ENCODE assay signal across 9 mouse cellular contexts in genomic region chr12:55518061-55518738, GRCm38 (mm10). TPM values are rescaled to one million over a fixed set of nuclear protein-coding genes. Genes with fewer than 3 reads are reported as not detected.
DNase-seq lines count a peak whose midpoint lies in the region; ATAC-seq lines count a peak whose summit lies in the region.
"Had no signal": no experiment of that assay in that cellular context is flagged by ENCODE, and none has a peak within 500 bp of the region (broad histone marks: within the 10 kb centered on the region; RNA-seq: fewer than 3 reads in every experiment).

No protein-coding gene starts in this region.

- peak; percentile 21 to 34 for DNase-seq in lung, adult 18-20 months
- no peak for DNase-seq in lung, postnatal 25 days (ENCODE audit: low spot score)
- DNase-seq in adrenal gland, adult 2 months = peak; percentile 40
- peak; percentile 84 for DNase-seq in forebrain, embryonic 11.5 days (ENCODE audit: low spot score)
- DNase-seq in right cerebral cortex, postnatal 4 days = peak; percentile 61
- no peak for DNase-seq in ovary, postnatal 10 days (ENCODE audit: low spot score)

- no peaks in the 10 kb centered on the region for H3K36me3 ChIP-seq in forebrain, embryonic 11.5 days (ENCODE audit: control insufficient read depth, insufficient read depth, low read length)
- H3K36me3 ChIP-seq in hindbrain, embryonic 12.5 days = no peaks in the 10 kb centered on the region
- H3K36me3 ChIP-seq: limb, embryonic 13.5 days had no signal

- no peaks in the 10 kb centered on the region for H3K9me3 ChIP-seq in forebrain, embryonic 11.5 days (ENCODE audit: control insufficient read depth, low read length)
- H3K9me3 ChIP-seq in hindbrain, embryonic 12.5 days (replicated peaks) = no peaks in the 10 kb centered on the region
- H3K9me3 ChIP-seq: limb, embryonic 13.5 days had no signal

- H3K4me3 ChIP-seq in forebrain, embryonic 11.5 days (ENCODE audit: low read depth, low read length) = no peak overlapping the region
- no peak overlapping the region for H3K4me3 ChIP-seq in hindbrain, embryonic 12.5 days
- H3K4me3 ChIP-seq: limb, embryonic 13.5 days had no signal

- WGBS in forebrain, embryonic 11.5 days = 45% methylated on average over 15 of the region's 15 CpGs
- 33% methylated on average over 15 of the region's 15 CpGs for WGBS in hindbrain, embryonic 12.5 days

- H3K27me3 ChIP-seq in forebrain, embryonic 11.5 days (ENCODE audit: control insufficient read depth, insufficient read depth, low read length) = no peaks in the 10 kb centered on the region
- H3K27me3 ChIP-seq in hindbrain, embryonic 12.5 days = no peaks in the 10 kb centered on the region
- H3K27me3 ChIP-seq: limb, embryonic 13.5 days had no signal

- no peaks in the 10 kb centered on the region for H3K4me1 ChIP-seq in forebrain, embryonic 11.5 days (replicated peaks; ENCODE audit: control insufficient read depth, insufficient read depth, low read length)
- 0 out of 2 replicates have a peak, but pooled peaks cover 2% of the 10 kb centered on the region for H3K4me1 ChIP-seq in hindbrain, embryonic 12.5 days

- H3K27ac ChIP-seq in forebrain, embryonic 11.5 days (ENCODE audit: low read depth, low read length) = no peak overlapping the region
- H3K27ac ChIP-seq in hindbrain, embryonic 12.5 days = no peak overlapping the region
- H3K27ac ChIP-seq: limb, embryonic 13.5 days had no signal

- ATAC-seq in forebrain, embryonic 11.5 days (replicated peaks; ENCODE audit: low FRiP score) = peak; percentile 69
- ATAC-seq in hindbrain, embryonic 12.5 days (ENCODE audit: low FRiP score) = peak; percentile 79
- ATAC-seq in megakaryocyte, adult 5-6 weeks (ENCODE audit: poor library complexity, severe bottlenecking) = peak; percentile 66; the same call in 1 of the 2 replicates

- H3K9ac ChIP-seq in forebrain, embryonic 11.5 days (ENCODE audit: low read length) = no peak overlapping the region
- no peak overlapping the region for H3K9ac ChIP-seq in hindbrain, embryonic 12.5 days
- H3K9ac ChIP-seq: limb, embryonic 13.5 days had no signal

- H3K4me2 ChIP-seq in forebrain, embryonic 11.5 days (ENCODE audit: low read depth, low read length, severe bottlenecking) = no peak overlapping the region
- H3K4me2 ChIP-seq in hindbrain, embryonic 12.5 days (replicated peaks) = peak overlapping the region; percentile 17; the same call in 1 of the 2 replicates
- H3K4me2 ChIP-seq: limb, embryonic 13.5 days had no signal

RNA-seq across cellular contexts. Expression of gene Nfkbia, which starts 25.8 kb away (rescaled TPM):
- total RNA-seq in adrenal gland, adult 2 months (2021) = 10 to 100 TPM; 90.6 to 94.6 TPM
- 197 and 256 TPM in 2 replicates for polyA plus RNA-seq in adrenal gland, adult 2 months (2012; rRNA removed)
- polyA plus RNA-seq in forebrain, embryonic 11.5 days (2014; fragmentation: Nextera tagmentation; extraction: Ambion mirVana) = 40.8 and 41.2 TPM in 2 replicates
- 42.8 and 49.1 TPM in 2 replicates for polyA plus RNA-seq in hindbrain, embryonic 12.5 days (2016; fragmentation: Nextera tagmentation; extraction: Ambion mirVana)
- total RNA-seq in megakaryocyte, adult 5-6 weeks (2015) = 55.5 and 84.6 TPM in 2 replicates
- 52.5 and 65.3 TPM in 2 replicates for total RNA-seq in megakaryocyte, adult 5-6 weeks (2017)

RNA-seq across cellular contexts. Expression of gene Aldoart2, which starts 46.8 kb away (rescaled TPM):
- under 1 TPM in 1 of 2 experiments, not detected in 1; 0.17 TPM for total RNA-seq in adrenal gland, adult 2 months (2021)
- 0.08 TPM in 1 of 2 replicates, not detected in the other for polyA plus RNA-seq in adrenal gland, adult 2 months (2012; rRNA removed)
- polyA plus RNA-seq in forebrain, embryonic 11.5 days (2014; fragmentation: Nextera tagmentation; extraction: Ambion mirVana) = not detected in 2 replicates
- not detected in 2 replicates for polyA plus RNA-seq in hindbrain, embryonic 12.5 days (2016; fragmentation: Nextera tagmentation; extraction: Ambion mirVana)
- not detected in 2 replicates for total RNA-seq in megakaryocyte, adult 5-6 weeks (2015)
- total RNA-seq in megakaryocyte, adult 5-6 weeks (2017) = not detected in 2 replicates
- polyA plus RNA-seq: limb, embryonic 13.5 days had no signal

Comparison
In these comparisons a context has a peak if more than half of its experiments do, and no peak if none do; other contexts are left out.
1. DNase-seq: peak in lung, adult 18-20 months (2 of 2), adrenal gland, adult 2 months (single experiment), forebrain, embryonic 11.5 days (single experiment) and right cerebral cortex, postnatal 4 days (single experiment); none in lung, postnatal 25 days (single experiment) and ovary, postnatal 10 days (single experiment).
2. Peak in every context shown above with its lines, with median percentiles within 50 percentile points of each other: ATAC-seq.